8 mouse cellular contexts compared by ENCODE assay signal in genomic region chr7:38166930-38167645, GRCm38 (mm10). TPM values are rescaled to one million over a fixed set of nuclear protein-coding genes. Genes with fewer than 3 reads are reported as not detected.
DNase-seq lines count a peak whose midpoint lies in the region; ATAC-seq and TF ChIP-seq lines count a peak whose summit lies in the region.

No protein-coding gene starts in this region.

- 16% methylated on average over 21 of the region's 21 CpGs for WGBS in lung, embryonic 14.5 days
- WGBS in limb, embryonic 14.5 days: 60% methylated on average over 21 of the region's 21 CpGs
- 61% methylated on average over 21 of the region's 21 CpGs for WGBS in neural tube, embryonic 15.5 days

- peak overlapping the region; percentile 57 for H3K4me2 ChIP-seq in lung, embryonic 14.5 days
- H3K4me2 ChIP-seq in limb, embryonic 14.5 days (replicated peaks; ENCODE audit: low read depth, low read length, severe bottlenecking): peak overlapping the region; percentile 25
- H3K4me2 ChIP-seq in neural tube, embryonic 15.5 days: peak overlapping the region; percentile 41

- H3K27me3 ChIP-seq in lung, embryonic 14.5 days (ENCODE audit: insufficient read depth, low read length): no peaks in the 10 kb centered on the region
- no peaks in the 10 kb centered on the region for H3K27me3 ChIP-seq in limb, embryonic 14.5 days (ENCODE audit: control insufficient read depth, insufficient read depth, low read length)
- no peaks in the 10 kb centered on the region for H3K27me3 ChIP-seq in neural tube, embryonic 15.5 days (replicated peaks)

- no peaks in the 10 kb centered on the region for H3K36me3 ChIP-seq in lung, embryonic 14.5 days (ENCODE audit: insufficient read depth)
- no peaks in the 10 kb centered on the region for H3K36me3 ChIP-seq in limb, embryonic 14.5 days (ENCODE audit: control insufficient read depth, insufficient read depth, low read length)
- no peaks in the 10 kb centered on the region for H3K36me3 ChIP-seq in neural tube, embryonic 15.5 days

- TF ChIP-seq CTCF in lung, embryonic 14.5 days (IDR thresholded peaks at IDR 0.05; ENCODE audit: low read depth): no peak

- H3K9me3 ChIP-seq in lung, embryonic 14.5 days (ENCODE audit: low read depth, low read length): no peaks in the 10 kb centered on the region; the same call in 1 of the 2 replicates
- no peaks in the 10 kb centered on the region for H3K9me3 ChIP-seq in limb, embryonic 14.5 days (ENCODE audit: control insufficient read depth, low read length)
- no peaks in the 10 kb centered on the region for H3K9me3 ChIP-seq in neural tube, embryonic 15.5 days (replicated peaks)

- 0 out of 2 replicates have a peak, but pooled peaks cover 3% of the 10 kb centered on the region for H3K4me1 ChIP-seq in lung, embryonic 14.5 days (ENCODE audit: insufficient read depth)
- H3K4me1 ChIP-seq in limb, embryonic 14.5 days (ENCODE audit: control insufficient read depth, insufficient read depth, low read length): no peaks in the 10 kb centered on the region; the same call in 1 of the 2 replicates
- peaks cover 10% of the 10 kb centered on the region; the same call in 1 of the 2 replicates for H3K4me1 ChIP-seq in neural tube, embryonic 15.5 days

- ATAC-seq in lung, embryonic 14.5 days (ENCODE audit: insufficient read depth): 0 out of 2 replicates have a peak, but pooled peaks have one; percentile 22
- ATAC-seq in limb, embryonic 14.5 days (ENCODE audit: low FRiP score, low read depth): no peak
- ATAC-seq in neural tube, embryonic 15.5 days (ENCODE audit: low FRiP score): no peak

- no peak overlapping the region for H3K27ac ChIP-seq in lung, embryonic 14.5 days (ENCODE audit: low read depth)
- no peak overlapping the region for H3K27ac ChIP-seq in limb, embryonic 14.5 days (replicated peaks; ENCODE audit: low read depth, low read length)
- H3K27ac ChIP-seq in neural tube, embryonic 15.5 days (replicated peaks): no peak overlapping the region; the same call in 1 of the 2 replicates

- no peak for TF ChIP-seq POLR2A in limb, embryonic 14.5 days (IDR thresholded peaks at IDR 0.05; ENCODE audit: borderline replicate concordance, extremely low read depth, insufficient read depth, insufficient read length)

- DNase-seq in adrenal gland, adult 2 months: peak; percentile 20
- DNase-seq in adrenal gland, postnatal 4 days (ENCODE audit: low spot score in 2 of 2): no peak
- DNase-seq in lung, embryonic 14.5 days: peak; percentile 52
- no peak for DNase-seq in lung, postnatal 36 days
- DNase-seq in limb, embryonic 14.5 days (ENCODE audit: low spot score): no peak
- DNase-seq in gastrocnemius, postnatal 25 days: no peak
- DNase-seq in yolk sac, embryonic 10.5 days (ENCODE audit: low spot score): no peak

- H3K4me3 ChIP-seq in lung, embryonic 14.5 days (ENCODE audit: low read depth, low read length): peak overlapping the region; percentile 6; the same call in 1 of the 2 replicates
- H3K4me3 ChIP-seq in limb, embryonic 14.5 days (replicated peaks; ENCODE audit: low read length): 0 out of 2 replicates have a peak overlapping the region, but pooled peaks have one; percentile 2
- H3K4me3 ChIP-seq in neural tube, embryonic 15.5 days (replicated peaks): no peak overlapping the region; the same call in 1 of the 2 replicates

- H3K9ac ChIP-seq in lung, embryonic 14.5 days: peak overlapping the region; percentile 10; the same call in 1 of the 2 replicates
- H3K9ac ChIP-seq in limb, embryonic 14.5 days (ENCODE audit: low read depth, low read length, severe bottlenecking): no peak overlapping the region; the same call in 1 of the 2 replicates
- no peak overlapping the region; the same call in 1 of the 2 replicates for H3K9ac ChIP-seq in neural tube, embryonic 15.5 days (replicated peaks)

RNA-seq across cellular contexts. Expression of gene 1600014C10Rik, which starts 15.9 kb away (rescaled TPM):
- 10 to 100 TPM; 37.8 to 40.5 TPM for total RNA-seq in adrenal gland, adult 2 months (2021)
- 18.5 and 18.7 TPM in 2 replicates for polyA plus RNA-seq in adrenal gland, adult 2 months (2012; rRNA removed)
- 10 to 100 TPM; 22.0 to 36.5 TPM for total RNA-seq in adrenal gland, postnatal 4 days (2021)
- polyA plus RNA-seq in lung, embryonic 14.5 days (2014; fragmentation: Nextera tagmentation; extraction: Ambion mirVana): 15.0 and 15.1 TPM in 2 replicates
- polyA plus RNA-seq in limb, embryonic 14.5 days (2012; rRNA removed): 11.4 and 12.4 TPM in 2 replicates
- polyA plus RNA-seq in limb, embryonic 14.5 days (2014; fragmentation: Nextera tagmentation; extraction: Ambion mirVana): 15.8 and 17.6 TPM in 2 replicates
- 32.0 and 36.2 TPM in 2 replicates for polyA plus RNA-seq in neural tube, embryonic 15.5 days (2015; fragmentation: Nextera tagmentation; extraction: Ambion mirVana)
- 10 to 100 TPM; 21.2 to 23.0 TPM for total RNA-seq in gastrocnemius, postnatal 25 days (2021)

RNA-seq across cellular contexts. Expression of gene Ccne1, which starts 59.8 kb away (rescaled TPM):
- total RNA-seq in adrenal gland, adult 2 months (2021): 1 to 10 TPM; 5.9 to 6.1 TPM
- 10.3 and 11.9 TPM in 2 replicates for polyA plus RNA-seq in adrenal gland, adult 2 months (2012; rRNA removed)
- 10 to 100 TPM; 16.3 to 17.5 TPM for total RNA-seq in adrenal gland, postnatal 4 days (2021)
- 76.4 and 79.8 TPM in 2 replicates for polyA plus RNA-seq in lung, embryonic 14.5 days (2014; fragmentation: Nextera tagmentation; extraction: Ambion mirVana)
- 59.9 and 66.6 TPM in 2 replicates for polyA plus RNA-seq in limb, embryonic 14.5 days (2012; rRNA removed)
- 67.8 and 71.8 TPM in 2 replicates for polyA plus RNA-seq in limb, embryonic 14.5 days (2014; fragmentation: Nextera tagmentation; extraction: Ambion mirVana)
- polyA plus RNA-seq in neural tube, embryonic 15.5 days (2015; fragmentation: Nextera tagmentation; extraction: Ambion mirVana): 19.9 and 25.5 TPM in 2 replicates
- 1 to 10 TPM in 1 of 2 experiments, under 1 TPM in 1; 0.33 to 1.3 TPM for total RNA-seq in gastrocnemius, postnatal 25 days (2021)

Comparison
In these comparisons a context has a peak if more than half of its experiments do, and no peak if none do; other contexts are left out.
1. DNase-seq: peak in adrenal gland, adult 2 months (single experiment) and lung, embryonic 14.5 days (single experiment); none in adrenal gland, postnatal 4 days (0 of 2), lung, postnatal 36 days (single experiment), limb, embryonic 14.5 days (single experiment), gastrocnemius, postnatal 25 days (single experiment) and yolk sac, embryonic 10.5 days (single experiment).
2. Peak in every context shown above with its lines, with median percentiles within 50 percentile points of each other: H3K4me2 ChIP-seq.